Mouse (Mus musculus) cerebellum, adult 11 months (tissue): ENCODE results near the gene Pomgnt1.

Source experiments
- DNase-seq: peaks from one replicate; pipeline ENCODE4 v3.0.0; 2022

The Pomgnt1 gene

DNA sequence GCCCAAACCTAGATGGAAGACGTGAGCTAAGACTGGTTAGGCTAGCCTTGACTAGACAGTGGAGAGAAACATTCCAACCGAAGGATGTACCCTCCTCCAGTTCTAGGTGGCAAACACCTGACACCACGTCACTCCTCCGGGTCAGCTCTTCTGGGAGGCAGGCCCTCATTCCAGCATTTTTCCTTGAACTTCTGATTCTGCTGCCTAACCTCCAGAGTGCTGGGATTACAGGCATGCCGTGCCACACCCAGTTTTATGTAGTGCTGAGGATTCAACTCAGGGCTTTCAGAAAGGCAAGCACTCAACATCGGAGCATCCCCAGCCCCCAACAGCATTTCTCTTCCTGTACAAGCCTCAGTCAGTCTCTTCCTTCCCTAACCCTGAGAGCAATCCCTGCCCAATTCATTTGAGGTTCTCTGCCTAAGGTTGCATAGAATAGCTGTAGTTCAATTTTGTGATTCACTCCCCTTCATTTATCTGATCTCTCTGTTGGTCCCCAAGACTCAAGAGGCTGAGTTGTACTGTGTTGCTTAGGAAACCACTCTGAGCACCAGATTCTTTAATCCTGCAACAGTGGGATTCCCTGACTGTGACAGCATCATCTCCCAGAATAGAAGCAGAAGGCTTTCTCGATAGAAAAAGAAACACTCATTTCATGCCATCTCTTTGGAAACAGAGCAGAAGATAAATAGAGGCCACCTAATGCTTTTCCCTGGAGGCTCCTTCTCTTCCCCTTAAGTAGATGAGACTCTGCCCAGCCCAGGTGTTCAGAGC, 17.3 kb downstream of the Pomgnt1 start:
- no peak for DNase-seq

DNA sequence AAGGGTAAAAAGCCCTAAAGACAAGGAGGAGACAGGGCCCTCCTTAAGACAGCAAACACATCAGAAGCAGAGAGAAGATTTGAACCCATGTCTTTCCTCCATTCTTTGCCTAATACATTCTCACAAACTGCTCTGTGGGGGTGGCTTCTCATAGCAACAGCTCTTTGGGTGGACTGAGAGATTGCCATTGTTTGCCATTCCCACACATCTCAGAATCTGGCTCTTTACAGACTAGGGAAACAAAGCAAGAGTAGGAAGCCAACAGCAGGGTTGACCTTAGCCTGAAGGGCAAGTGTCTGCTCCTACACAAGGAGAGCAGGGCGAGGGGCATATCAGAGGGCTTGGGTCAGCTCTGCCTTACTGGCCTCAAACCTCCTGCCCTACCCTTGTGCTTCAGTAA, 18.1 kb downstream of the Pomgnt1 start:
- no peak for DNase-seq

DNA sequence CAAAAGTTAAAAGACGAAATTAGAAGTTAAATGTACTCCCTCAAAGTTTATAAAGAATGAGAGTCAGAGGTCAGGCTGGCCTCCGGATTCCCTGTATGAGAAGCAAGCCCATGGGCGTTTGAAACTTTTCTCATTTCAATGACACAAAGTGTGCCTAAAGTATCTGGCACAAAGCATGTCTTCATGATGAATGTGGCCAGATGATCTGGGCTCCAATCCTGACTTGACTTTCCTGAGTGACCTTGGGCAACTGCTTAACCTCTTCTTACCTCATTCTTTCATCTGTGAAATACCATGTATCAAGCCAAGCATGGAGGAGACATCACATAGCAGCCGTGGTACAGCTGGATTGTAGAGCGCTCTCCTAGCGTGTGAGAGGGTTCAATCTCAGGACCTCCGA, 18.6 kb downstream of the Pomgnt1 start:
- no peak for DNase-seq

DNA sequence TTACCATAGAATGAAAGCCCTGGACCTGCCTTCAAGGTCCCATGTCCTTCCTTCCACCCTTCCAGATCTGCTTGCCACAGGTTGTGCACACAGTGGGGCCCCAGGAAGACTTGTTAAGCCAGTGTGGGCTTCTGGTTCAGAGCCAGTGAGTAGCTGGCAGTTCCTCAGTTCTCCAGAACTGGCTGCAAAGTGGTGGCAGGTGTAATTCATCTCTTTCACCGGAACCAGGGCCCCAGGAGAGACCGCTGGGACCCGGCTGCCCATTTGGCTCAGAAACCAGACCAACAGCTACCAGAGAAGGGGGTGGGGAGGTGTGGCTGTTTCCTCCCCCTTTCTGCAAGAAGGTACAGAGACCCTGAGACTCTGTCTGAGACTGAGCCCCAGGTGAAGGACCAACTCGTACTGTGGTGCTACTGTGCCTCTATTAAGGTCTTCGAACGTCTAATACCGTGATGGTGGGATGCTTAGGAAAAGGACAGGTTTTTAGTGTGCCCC, 19.7 kb downstream of the Pomgnt1 start:
- DNase-seq: peak; percentile 94

DNA sequence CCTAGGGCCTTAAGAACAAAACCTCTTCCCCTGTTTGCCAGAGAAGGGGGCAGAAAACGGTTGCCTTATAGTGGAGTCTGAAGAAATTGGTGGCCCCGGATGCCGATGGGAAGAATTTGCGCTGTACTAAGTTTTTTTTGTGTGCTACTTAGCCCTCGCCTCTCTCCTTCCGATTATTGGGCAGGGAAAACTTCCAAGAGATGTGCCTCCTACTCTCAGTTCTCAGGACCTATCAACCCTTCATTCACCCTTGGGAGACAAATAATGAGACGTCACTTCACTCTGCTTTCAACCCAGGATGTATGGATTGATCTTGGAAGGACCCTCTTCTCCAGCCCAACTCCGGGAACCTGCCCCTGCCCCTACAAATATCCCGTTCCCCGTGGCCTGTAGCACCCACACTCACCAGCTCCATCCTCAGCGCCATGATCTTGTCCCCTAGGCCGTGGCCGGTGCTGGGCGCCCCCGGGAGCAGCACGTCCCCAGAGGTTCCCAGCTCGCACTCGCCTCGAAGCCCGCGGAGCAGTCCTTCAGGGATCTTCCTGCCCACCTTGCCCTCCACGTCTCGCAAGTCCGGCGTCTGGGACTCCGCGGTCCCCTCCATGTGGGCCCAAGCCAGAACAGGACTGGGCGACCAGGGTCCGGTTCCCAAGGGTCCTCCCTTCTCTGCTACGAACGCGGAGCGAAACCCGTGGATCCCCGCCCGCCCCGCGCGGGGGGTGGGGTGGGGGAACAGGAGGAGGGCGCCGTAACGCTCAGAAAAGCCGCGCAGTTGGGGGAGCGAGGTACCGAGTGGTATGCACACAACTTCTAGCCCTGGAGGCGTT, 20.5 kb downstream of the Pomgnt1 start:
- DNase-seq: peak; percentile 79

DNA sequence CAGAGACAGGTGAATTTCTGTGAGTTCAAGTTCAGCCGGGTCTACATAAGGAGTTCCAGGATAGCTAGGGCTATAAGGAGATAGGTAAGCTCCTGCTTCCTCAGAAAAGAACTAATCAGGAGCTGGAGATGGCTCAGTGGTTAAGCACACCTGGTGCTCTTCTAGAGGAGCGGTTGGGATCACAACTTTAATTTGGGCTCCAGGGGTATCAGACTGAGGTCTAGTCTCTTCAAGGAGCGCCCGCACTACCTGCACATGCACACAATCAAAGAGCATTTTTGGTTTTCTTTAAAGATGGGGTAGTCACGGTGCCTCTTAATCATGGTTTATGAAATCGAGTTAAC, 26.1 kb downstream of the Pomgnt1 start:
- no peak for DNase-seq

DNA sequence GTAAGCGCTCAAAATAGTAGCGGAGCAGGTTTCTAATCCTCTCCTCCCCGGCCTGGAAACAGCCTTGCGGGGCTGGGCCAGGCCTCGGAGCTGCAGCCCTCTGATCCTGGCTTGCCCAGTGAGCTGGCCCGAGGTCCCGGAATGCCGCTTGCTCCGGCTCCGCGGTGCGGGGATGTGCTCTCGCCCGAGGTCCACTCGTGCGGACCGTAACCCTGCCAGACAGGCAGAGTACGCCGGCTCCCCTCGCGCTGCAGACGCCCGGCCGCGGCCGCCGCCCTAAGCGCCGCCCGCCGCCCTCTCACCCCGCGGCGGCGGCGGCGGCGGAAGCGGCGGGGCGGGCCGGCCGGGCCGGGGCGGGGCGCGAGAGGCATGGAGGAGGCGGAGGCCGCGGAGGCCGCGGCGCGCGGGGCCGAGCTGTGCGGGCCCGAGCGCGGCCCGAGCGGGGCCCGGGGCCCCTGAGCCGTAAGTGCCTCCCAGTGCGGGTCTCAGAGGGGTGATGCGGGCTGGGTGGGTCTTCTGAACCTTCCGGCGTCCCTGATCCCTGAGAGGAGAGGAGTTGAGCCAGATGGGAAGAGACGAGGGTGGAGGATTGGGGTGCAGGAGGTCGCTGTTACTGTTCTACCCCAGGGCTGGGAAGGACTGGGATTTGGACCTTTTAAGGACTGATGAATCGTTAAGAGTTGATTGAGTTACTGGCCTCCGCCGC, 26.7 kb downstream of the Pomgnt1 start:
- DNase-seq: peak; percentile 66

DNA sequence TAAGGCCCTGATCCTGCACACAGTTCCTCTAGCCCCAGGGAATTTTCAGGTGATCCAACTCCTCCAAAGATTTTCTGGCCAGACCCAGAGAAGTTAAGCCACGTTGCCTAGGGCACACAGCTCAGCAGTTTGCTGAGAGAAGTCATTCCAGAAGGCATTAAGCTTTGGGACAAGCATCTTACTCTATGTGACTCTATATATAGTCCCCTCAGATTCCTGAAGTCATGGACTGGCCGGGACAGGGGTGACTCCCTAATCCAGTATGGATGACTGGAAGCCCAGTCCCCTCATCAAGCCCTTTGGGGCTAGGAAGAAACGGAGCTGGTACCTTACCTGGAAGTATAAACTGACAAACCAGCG, 27.2 kb downstream of the Pomgnt1 start:
- DNase-seq: no peak

DNA sequence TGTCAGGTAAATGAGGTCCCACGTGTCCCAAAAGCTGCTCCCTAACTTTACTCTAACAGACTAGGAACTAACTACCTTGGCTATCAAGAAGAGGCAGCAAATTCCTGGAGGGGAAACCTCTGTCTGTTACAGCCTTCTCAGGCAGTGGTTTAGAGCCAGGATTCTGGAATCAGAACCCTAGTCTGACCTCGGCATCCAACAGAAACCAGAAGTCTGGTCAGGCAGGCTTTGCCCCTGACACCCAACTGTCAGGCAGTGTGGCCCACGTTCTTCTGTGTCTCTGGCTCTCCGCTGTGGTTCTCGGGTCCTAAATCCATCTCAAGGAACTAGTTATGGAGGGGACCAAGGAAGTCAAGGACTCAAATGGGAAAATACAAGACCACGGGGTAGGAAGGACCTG, 27.6 kb downstream of the Pomgnt1 start, which contains the start of gene Lurap1:
TSS of gene Lurap1 (minus strand) at position 101 of the 400 bp plus-strand sequence.
- no peak for DNase-seq

DNA sequence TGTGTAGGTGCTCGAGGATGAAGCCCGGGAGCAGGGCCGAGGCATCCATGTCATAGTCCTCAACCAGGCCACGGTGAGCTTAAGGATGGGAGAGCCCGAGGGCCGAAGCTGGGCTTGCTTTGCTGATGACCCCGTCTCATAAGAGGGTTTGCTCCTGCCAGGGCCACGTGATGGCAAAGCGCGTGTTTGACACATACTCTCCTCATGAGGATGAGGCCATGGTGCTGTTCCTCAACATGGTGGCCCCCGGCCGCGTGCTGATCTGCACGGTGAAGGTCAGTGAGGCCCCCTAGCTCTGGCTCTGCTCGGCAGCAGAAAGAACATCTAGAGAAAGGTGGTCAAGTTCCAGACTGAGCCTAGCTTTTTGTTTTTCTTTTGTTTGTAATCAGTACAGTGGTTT, 29.1 kb downstream of the Pomgnt1 start:
- no peak for DNase-seq

DNA sequence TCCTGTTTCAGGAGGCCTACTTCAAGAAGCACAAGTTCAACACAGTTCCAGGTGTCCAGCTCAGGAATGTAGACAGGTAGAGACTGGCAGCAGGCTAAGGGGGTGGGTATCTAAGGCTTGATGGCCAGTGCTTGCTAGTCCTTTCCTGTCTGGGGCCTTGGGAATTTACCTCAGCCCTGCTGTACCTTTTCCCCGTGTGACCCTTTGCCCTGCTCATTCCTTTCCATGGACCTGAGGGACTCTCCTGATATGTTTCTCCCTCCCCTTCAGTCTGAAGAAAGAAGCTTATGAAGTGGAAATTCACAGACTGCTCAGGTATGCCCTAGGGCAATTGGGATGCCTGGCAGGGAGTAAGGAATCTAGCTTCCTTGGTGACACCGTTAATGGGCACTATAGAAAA, 34.2 kb downstream of the Pomgnt1 start:
- DNase-seq: no peak

DNA sequence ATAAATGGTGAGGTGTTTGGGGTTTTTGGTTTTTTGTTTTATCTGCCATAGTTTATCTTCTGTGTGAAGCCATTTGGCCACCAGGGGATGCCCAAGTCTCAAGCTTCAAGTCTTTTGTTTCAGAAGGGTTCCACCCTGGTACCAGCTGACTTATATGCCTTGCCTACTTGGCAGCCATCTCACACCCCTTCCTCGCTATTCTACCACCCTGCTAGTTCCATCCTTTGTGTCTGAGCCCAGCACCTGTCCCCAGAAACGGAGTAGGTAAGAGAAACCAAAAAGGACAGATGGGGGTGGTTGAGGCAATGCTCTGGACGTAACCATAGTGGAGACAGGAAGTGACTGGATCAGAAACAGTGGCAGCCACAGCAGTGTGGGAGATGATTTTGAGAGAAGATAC, 36.3 kb downstream of the Pomgnt1 start:
- no peak for DNase-seq

DNA sequence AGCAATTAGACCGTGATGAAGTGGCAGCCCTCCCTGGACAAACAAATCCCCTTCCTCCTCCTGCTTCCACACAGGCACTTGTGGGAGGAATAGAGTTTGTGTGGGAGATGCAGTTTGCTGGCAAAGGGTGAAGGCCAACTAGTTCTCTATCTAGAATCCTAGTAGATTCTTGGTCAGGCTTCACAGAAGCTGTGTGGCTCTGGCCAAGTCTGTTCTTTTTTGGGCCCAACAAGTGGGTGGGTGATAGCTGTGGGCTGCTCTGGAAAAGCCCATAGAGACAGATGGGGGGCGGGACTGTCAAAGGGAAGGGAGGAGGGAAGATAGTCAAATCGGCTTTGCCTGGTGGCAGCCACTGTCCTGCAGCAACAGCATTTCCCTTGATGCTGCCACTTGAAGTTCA, 37.1 kb downstream of the Pomgnt1 start:
- DNase-seq: no peak

DNA sequence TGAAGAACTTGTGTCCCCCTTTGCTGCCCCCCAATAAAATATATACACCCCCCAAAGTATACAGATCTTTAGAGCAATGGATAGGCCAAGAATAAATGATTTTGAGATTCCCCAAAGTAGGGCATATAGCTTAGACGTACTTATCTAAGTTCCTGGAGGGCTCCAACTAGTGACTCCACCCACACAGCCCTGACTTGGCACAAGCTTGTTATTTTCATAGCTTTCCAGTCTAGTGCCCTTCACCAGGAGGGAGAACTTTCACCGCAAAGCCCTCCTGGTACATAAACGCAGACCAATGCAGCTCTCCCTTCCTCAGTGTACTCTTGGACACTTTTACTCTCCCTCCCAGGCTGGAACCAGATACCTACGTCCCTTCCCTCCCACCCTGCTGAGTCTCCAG, 38.5 kb downstream of the Pomgnt1 start:
- DNase-seq: no peak

DNA sequence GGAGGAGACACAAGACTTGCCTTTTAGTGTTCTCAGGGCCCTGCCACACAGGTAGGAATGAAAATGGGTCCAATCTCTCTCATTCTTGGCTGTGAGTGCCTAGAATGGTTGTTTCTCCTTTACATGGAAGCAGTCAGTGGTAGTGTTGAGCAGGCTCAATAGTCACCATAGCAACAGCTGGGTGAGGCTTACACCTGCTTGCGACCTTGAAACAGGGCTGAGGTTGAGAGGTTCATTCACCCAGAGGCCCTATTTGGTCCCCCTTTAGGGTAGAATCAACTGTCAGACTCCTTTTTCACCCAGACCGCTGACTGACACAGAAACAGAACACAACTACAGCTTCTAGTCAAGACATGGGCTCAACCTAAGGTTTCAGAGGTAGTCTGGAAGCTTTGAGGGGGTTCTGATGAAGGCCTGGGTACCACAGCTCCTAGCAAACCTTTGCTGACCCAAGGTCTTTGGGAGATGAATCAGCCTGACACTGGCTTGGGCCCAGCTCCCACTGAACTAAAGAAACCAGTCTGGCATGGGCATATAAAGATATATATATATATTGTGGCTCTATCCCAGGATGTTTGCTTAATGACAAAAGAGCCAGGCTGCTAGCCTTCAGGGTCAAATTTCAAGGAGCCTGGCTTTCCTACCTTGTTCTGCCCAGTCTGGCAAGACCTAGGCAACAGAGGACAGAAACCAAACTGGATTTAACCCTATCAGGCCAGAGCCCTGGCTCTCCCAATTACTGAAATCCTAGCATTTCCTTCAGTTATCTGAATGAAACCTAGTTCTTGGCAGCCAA, 41.3 kb downstream of the Pomgnt1 start:
- no peak for DNase-seq

DNA sequence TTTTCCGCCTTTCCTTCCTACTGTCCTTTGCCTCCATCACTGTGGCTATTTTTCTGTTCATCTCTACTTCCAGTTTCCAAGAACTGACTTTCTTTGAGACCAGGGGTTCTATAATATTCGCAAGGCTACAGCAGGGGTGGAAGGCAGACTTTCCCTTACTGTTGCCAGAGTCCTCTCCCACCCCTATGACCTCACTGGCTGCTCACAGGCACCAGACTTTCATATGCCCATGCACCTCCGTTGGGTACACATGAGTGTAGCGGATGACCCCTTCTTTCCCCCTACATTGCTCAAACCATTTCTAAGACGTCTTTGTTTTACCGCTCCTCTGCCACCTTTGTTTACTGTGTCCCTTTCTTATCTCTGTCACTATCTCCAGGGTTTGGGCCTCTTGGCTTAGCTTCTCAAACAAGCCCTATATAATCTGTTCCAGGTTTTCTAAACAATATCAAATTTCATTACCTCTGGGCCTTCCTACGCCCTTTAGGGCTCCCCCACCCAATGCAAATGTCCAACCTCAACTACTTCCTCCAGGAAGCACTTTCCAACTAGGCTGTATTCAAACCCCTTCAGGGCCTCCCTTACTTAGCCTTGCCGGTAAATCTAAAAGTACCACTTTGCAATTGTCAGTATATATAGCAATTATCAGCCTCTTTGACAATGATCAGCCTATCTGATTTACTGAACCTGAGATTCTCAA, 42.2 kb downstream of the Pomgnt1 start:
- no peak for DNase-seq

DNA sequence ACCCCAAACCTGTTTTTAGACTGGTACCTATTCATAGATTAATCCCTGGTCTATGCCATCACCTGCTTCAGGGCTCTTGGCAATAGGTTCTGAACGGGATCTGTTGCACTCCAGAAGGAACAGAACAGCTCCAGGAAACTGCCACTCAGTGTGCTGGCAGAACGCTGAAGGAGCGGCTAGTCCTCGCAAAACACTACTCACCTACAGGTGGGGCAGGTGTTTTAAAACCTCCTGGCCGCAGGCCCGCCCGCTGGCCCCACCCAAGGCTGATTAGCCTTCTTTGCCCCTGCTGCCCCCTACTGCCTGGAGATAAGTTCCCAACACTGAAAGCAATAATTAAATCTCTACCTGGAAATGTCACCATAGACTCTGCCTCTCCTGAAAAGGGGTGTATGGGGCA, 43.8 kb downstream of the Pomgnt1 start, which contains the start of gene Tspan1:
TSS of gene Tspan1 (minus strand) at position 198 of the 400 bp plus-strand sequence.
- DNase-seq: peak; percentile 33

DNA sequence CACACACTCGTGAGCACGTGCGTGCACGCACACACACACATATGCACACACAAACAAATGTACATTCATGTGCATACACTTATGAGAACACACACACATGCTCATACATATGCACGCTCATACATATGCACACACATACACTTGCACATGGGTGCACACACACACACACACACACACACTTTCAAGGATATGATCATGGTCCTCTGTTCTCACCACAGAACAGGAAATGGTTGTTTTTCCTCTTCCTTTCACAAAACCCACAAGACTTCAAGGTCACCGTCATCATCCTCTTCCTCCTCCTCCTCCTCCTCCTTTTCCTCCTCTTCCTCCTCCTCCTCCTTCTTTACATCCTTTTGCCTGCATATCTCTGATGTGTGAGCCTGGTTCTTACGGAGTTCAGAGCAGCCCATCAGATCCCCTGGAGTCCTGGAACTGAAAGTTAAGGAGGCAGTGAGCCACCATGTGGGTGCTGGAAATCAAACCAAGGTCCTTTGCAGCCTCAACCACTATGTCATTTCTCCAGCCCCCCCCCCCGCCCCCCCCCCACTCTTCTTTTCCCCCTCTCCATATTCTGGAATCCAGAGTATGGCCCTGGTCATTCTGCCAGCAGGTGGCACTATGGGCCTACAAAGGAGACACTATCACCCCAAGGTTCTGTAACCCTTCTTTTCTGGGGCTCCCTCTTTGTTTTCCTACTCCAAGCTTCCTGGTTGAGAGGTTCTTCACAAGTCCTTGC, 45.1 kb downstream of the Pomgnt1 start:
- peak; percentile 79 for DNase-seq

DNA sequence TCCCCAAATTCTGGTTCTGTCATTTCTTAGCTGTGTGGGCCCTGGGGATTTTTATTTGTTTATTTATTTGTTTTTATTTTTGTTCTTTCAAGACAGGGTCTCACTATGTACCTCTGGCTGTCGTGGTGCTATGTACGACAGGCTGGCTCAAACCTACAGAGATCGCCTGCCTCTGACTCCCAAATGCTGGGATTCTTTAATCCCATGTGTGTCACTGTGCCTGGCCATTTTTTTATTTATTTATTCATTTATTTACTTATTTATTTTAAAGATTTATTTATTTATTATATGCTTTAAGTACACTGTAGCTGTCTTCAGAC, 45.7 kb downstream of the Pomgnt1 start:
- no peak for DNase-seq

DNA sequence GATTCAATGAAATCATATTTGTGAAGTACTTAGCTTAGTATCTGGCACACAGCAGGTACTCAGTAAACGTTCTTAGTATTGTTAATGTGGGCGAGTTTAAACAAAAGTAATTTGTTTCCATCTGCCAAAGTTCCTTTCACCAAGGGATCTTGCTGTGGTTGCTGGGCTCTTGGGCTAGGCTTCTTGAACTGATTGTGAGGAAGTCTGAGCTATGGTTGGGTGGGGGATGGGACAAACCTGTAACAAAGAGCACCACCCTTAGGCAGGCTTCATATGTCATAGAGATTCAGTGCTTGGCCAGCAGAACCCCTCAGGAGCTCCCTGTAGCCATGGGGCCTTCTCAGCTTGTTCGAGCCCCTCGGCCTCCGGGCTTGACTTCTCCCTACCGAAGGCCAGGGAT, 49.4 kb downstream of the Pomgnt1 start, which contains the start of the genes 1700042G07Rik and Gm49337:
TSS of gene 1700042G07Rik (plus strand) at position 301 of the 400 bp plus-strand sequence.
TSS of gene Gm49337 (plus strand) at position 313 of the 400 bp plus-strand sequence.
- DNase-seq: peak; percentile 34

DNA sequence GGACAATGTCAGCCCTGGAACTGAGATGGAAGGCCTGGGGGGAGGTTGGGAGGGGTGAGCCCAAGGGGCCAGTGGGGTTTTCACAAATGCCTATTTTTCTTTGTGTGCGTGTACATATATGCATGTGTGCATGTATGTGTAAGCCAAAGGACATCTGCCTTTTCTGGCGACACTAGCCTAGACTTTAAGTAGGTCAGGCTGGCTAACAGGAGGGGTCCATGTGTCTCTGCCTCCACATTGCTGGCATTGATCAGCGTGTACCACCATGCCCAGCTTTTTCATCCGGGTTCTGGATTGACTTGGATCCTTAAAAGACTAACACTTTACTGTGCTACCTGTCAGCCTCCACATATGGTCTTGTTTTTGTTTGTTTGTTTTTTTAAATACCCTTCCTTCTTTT, 50.1 kb downstream of the Pomgnt1 start:
- DNase-seq: no peak
